Mouse (Mus musculus) midbrain, embryonic 11.5 days (tissue): ENCODE results near the gene Pdgfd. TPM values are rescaled to one million over a fixed set of nuclear protein-coding genes. Genes with fewer than 3 reads are reported as not detected.

ENCODE experiments used
- ATAC-seq: fragments of 200-750 bp; cut with Nextera tagmentation; 2 replicates; pipeline ENCODE4 v1.8.0; 2017; ENCODE audit warnings: moderate TSS enrichment, moderate library complexity; ENCODE audit not compliant: low FRiP score
- DNase-seq: peaks from one replicate; pipeline ENCODE4 v3.0.0; 2015; ENCODE audit warnings: low spot score; ENCODE audit errors: missing footprints
- H3K27ac ChIP-seq: fragments of 300-500 bp; sonication (generic); 2 replicates; pipeline ENCODE4 v1.5.1; 2014; ENCODE audit warnings: low read depth, low read length
- H3K27me3 ChIP-seq: fragments of 300-500 bp; sonication (generic); 2 replicates; pipeline ENCODE4 v1.6.1; 2014; ENCODE audit warnings: mild to moderate bottlenecking, low read length, moderate library complexity, mixed read lengths; ENCODE audit not compliant: control insufficient read depth, insufficient read depth
- H3K36me3 ChIP-seq: fragments of 300-500 bp; sonication (generic); 2 replicates; pipeline ENCODE4 v1.6.1; 2014; ENCODE audit warnings: mild to moderate bottlenecking, low read length, moderate library complexity, mixed read lengths; ENCODE audit not compliant: control insufficient read depth, insufficient read depth
- H3K4me1 ChIP-seq: fragments of 300-500 bp; sonication (generic); 2 replicates; pipeline ENCODE4 v1.6.1; 2014; ENCODE audit warnings: low read length; ENCODE audit not compliant: control insufficient read depth, insufficient read depth
- H3K4me2 ChIP-seq: fragments of 300-500 bp; sonication (generic); 2 replicates; pipeline ENCODE4 v1.6.1; 2014; ENCODE audit warnings: mild to moderate bottlenecking, moderate library complexity
- H3K4me3 ChIP-seq: fragments of 300-500 bp; sonication (generic); 2 replicates; pipeline ENCODE4 v1.5.1; 2014; ENCODE audit warnings: low read depth, low read length
- H3K9ac ChIP-seq: fragments of 300-500 bp; sonication (generic); 2 replicates; pipeline ENCODE4 v1.6.1; 2014; ENCODE audit warnings: low read length
- H3K9me3 ChIP-seq: fragments of 300-500 bp; sonication (generic); 2 replicates; pipeline ENCODE4 v1.6.1; 2016; ENCODE audit warnings: low read length; ENCODE audit not compliant: control insufficient read depth
- WGBS: fragments of 180-500 bp; shearing (Covaris S2); extraction: QIAGEN DNeasy Blood & Tissue Kit; methylation state at CpG from one replicate; pipeline ENCODE4 v1.1.7; 2014; 5-methylcytosine and 5-hydroxymethylcytosine counted together
- polyA plus RNA-seq: library from polyadenylated mRNA; unstranded; fragments of >200 nt; fragmentation: Nextera tagmentation; extraction: Ambion mirVana; gene quantifications from 2 replicates; pipeline ENCODE4 v1.2.1, GENCODE M21; 2014

Gene Pdgfd
- polyA plus RNA-seq, 1 experiment from 2014 or later = 3.5 TPM

- WGBS = 30% methylated on average over 1 of the region's 1 CpGs
- Histone ChIP-seq H3K4me2 (no peak overlapping the region), H3K9me3 (no peaks in the 10 kb centered on the region), H3K36me3 (no peaks in the 10 kb centered on the region), H3K27ac (no peak overlapping the region), H3K4me3 (no peak overlapping the region), H3K9ac (no peak overlapping the region), H3K27me3 (no peaks in the 10 kb centered on the region), H3K4me1 (no peaks in the 10 kb centered on the region; the same call in 1 of the 2 replicates)
- ATAC-seq = peak; percentile 88
- peak; percentile 84 for DNase-seq
Observed at GRCm38 (mm10) chr9:6286770-6287169, 118.4 kb downstream of the Pdgfd start.

- ATAC-seq (peak; percentile 57; the same call in 1 of the 2 replicates), DNase-seq (peak; percentile 75)
- Histone ChIP-seq H3K4me3 (no peak overlapping the region), H3K27me3 (no peaks in the 10 kb centered on the region), H3K36me3 (no peaks in the 10 kb centered on the region), H3K27ac (no peak overlapping the region), H3K9ac (no peak overlapping the region), H3K4me1 (no peaks in the 10 kb centered on the region; the same call in 1 of the 2 replicates), H3K4me2 (no peak overlapping the region), H3K9me3 (no peaks in the 10 kb centered on the region)
- WGBS = 10% methylated on average over 2 of the region's 2 CpGs
Observed at GRCm38 (mm10) chr9:6289211-6289696, 120.9 kb downstream of the Pdgfd start.

GRCm38 (mm10) chr9:6298547-6298946 is 130.2 kb downstream of the Pdgfd start:
- Histone ChIP-seq H3K36me3 (no peaks in the 10 kb centered on the region), H3K9me3 (no peaks in the 10 kb centered on the region), H3K4me2 (no peak overlapping the region), H3K27me3 (no peaks in the 10 kb centered on the region), H3K4me1 (no peaks in the 10 kb centered on the region), H3K4me3 (no peak overlapping the region), H3K27ac (no peak overlapping the region), H3K9ac (no peak overlapping the region)
- WGBS = 95% methylated on average over 2 of the region's 2 CpGs
- ATAC-seq = no peak
- DNase-seq = no peak

- Histone ChIP-seq H3K4me3 (no peak overlapping the region), H3K27me3 (no peaks in the 10 kb centered on the region), H3K9ac (no peak overlapping the region), H3K4me2 (no peak overlapping the region), H3K9me3 (no peaks in the 10 kb centered on the region), H3K36me3 (no peaks in the 10 kb centered on the region), H3K27ac (no peak overlapping the region), H3K4me1 (no peaks in the 10 kb centered on the region)
- no peak for DNase-seq
- no peak for ATAC-seq
- 78% methylated on average over 3 of the region's 3 CpGs for WGBS
Observed at GRCm38 (mm10) chr9:6302050-6302449, 133.7 kb downstream of the Pdgfd start.

DNA sequence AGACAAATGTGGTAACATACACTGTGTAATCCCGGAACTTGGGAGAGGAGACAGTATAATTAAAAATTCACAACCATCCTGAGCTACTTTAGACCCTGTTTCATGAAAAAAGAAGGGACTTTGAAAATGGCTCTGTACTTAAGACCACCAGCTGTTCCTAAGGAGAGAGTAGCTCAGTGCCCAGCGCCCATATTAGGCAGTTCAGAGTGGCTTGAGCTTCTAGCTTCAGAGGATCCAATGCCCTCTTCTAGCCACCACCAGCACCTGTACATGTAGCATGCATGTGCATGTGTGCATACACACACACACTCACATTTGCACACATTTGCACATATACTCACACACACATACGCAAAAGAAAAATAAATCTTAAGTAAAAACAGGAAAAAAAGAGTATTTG is 136.2 kb downstream of the Pdgfd start:
- H3K9me3 ChIP-seq = no peaks in the 10 kb centered on the region
- H3K27ac ChIP-seq = no peak overlapping the region
- no peaks in the 10 kb centered on the region for H3K4me1 ChIP-seq
- WGBS = 87% methylated on average over 3 of the region's 3 CpGs
- no peak overlapping the region for H3K4me3 ChIP-seq
- peak; percentile 68 for DNase-seq
- H3K27me3 ChIP-seq = no peaks in the 10 kb centered on the region
- no peaks in the 10 kb centered on the region for H3K36me3 ChIP-seq
- no peak overlapping the region for H3K4me2 ChIP-seq
- no peak for ATAC-seq
- no peak overlapping the region for H3K9ac ChIP-seq

DNA sequence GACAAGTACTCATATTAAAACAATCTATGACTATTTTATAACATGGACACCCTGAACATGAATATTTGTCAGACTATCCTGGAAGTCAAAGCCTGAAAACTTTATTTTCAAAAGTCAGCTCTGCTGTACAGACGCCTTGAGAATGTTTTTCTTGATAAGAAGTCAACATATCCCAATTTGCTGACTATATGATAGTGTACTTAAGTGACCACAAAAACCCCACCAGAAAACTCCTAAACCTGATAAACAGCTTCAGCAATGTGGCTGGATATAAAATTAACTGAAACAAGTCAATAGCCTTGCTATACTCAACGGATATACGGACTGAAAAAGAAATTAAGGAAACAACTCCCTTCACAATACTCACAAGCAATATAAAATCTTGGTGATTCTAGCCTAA is 137.5 kb downstream of the Pdgfd start:
- DNase-seq (peak; percentile 6), ATAC-seq (no peak)
- no peak overlapping the region for H3K4me2 ChIP-seq
- no peak overlapping the region for H3K27ac ChIP-seq
- no peaks in the 10 kb centered on the region for H3K4me1 ChIP-seq
- H3K9me3 ChIP-seq = no peaks in the 10 kb centered on the region
- no peak overlapping the region for H3K9ac ChIP-seq
- 94% methylated on average over 3 of the region's 3 CpGs for WGBS
- H3K4me3 ChIP-seq = no peak overlapping the region
- H3K36me3 ChIP-seq = no peaks in the 10 kb centered on the region
- no peaks in the 10 kb centered on the region for H3K27me3 ChIP-seq

- ATAC-seq = no peak
- Histone ChIP-seq H3K36me3 (no peaks in the 10 kb centered on the region), H3K27ac (no peak overlapping the region), H3K9me3 (no peaks in the 10 kb centered on the region), H3K4me3 (no peak overlapping the region), H3K4me2 (no peak overlapping the region), H3K27me3 (no peaks in the 10 kb centered on the region), H3K9ac (no peak overlapping the region), H3K4me1 (no peaks in the 10 kb centered on the region)
- DNase-seq = peak; percentile 12
- WGBS = 91% methylated on average over 1 of the region's 1 CpGs
Observed at GRCm38 (mm10) chr9:6317114-6317513, 148.7 kb downstream of the Pdgfd start.

- Histone ChIP-seq H3K27me3 (no peaks in the 10 kb centered on the region), H3K36me3 (no peaks in the 10 kb centered on the region), H3K4me3 (no peak overlapping the region), H3K9ac (no peak overlapping the region), H3K4me2 (no peak overlapping the region), H3K27ac (no peak overlapping the region), H3K4me1 (no peaks in the 10 kb centered on the region), H3K9me3 (no peaks in the 10 kb centered on the region)
- DNase-seq = peak; percentile 8
- no peak for ATAC-seq
- 75% methylated on average over 2 of the region's 2 CpGs for WGBS
Observed at GRCm38 (mm10) chr9:6325408-6325807, 157.0 kb downstream of the Pdgfd start.

DNA sequence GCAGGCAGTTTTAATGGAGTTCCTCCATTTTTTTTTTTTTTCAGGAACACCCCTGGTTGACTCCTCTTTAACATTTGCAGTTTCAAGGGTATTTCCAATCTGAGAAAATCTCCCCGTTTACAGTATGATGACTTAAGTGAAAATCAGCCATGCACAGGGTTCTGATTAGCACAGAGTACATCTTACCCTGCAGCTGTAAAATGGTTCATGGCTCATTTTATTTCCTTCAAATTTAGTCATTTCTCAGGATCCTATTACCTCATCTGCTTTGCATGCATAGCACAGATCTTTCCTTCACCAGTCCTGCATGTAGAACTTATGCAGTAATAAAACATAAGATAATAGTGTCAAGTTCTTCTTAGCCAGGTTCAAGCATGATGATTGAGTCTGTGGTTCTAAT is 165.1 kb downstream of the Pdgfd start:
- ATAC-seq = no peak
- 97% methylated on average over 1 of the region's 1 CpGs for WGBS
- DNase-seq = no peak

More for the DNA sequence above, 165.1 kb downstream of the Pdgfd start:
- Histone ChIP-seq H3K4me1 (no peaks in the 10 kb centered on the region), H3K4me3 (no peak overlapping the region), H3K36me3 (no peaks in the 10 kb centered on the region), H3K9me3 (no peaks in the 10 kb centered on the region), H3K27me3 (no peaks in the 10 kb centered on the region), H3K27ac (no peak overlapping the region), H3K4me2 (no peak overlapping the region), H3K9ac (no peak overlapping the region)
